8 mouse cellular contexts compared by ENCODE assay signal in the genomic region with DNA sequence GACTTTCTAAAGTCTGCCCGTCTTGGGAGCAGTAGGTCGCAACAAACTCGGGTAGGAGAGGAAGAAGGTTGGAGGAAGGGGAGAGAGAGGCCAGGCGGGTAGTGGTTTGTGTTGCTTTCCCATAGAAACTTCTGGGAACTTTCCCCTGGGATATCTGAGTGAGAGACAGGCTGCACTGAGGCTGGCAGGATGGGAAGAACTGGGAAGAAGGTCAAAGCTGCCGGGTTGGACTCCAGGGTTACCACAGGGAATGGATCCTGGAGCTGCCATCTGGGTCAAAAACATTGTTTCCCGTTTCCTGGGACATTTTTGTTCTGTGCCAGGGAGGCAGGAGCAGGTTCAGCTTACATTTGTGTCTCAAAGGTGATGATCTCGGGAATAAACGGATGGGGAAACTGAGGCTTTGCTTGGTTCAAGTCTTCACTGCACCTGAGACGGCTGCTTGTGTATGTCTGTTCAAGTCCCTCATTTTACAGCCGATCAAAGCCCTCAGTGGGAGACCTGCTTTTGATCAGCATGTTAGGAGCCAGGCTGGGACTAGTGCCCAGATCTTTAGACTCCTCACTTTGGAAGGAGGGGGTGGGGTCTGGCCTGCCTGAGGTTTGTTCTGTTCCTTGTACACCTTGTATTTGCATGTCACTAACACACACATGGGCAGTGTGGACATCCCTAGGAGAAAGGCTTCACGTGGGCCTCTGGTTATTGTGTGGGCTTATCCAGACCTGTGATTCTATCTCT. TPM values are rescaled to one million over a fixed set of nuclear protein-coding genes. Genes with fewer than 3 reads are reported as not detected.
DNase-seq lines count a peak whose midpoint lies in the region; ATAC-seq and TF ChIP-seq lines count a peak whose summit lies in the region.
"Had no signal": no experiment of that assay in that cellular context is flagged by ENCODE, and none has a peak within 500 bp of the region (broad histone marks: within the 10 kb centered on the region; RNA-seq: fewer than 3 reads in every experiment).

No protein-coding gene starts in this region.

- DNase-seq in kidney, postnatal 0 days (ENCODE audit: low spot score): no peak
- no peak for DNase-seq in kidney, adult 2 months
- no peak for DNase-seq in ovary, postnatal 36 days (ENCODE audit: low spot score)
- DNase-seq in embryo, embryonic 10 days (ENCODE audit: low spot score): no peak

- WGBS in kidney, postnatal 0 days: 38% methylated on average over 11 of the region's 11 CpGs
- WGBS in kidney, adult 2 months: 44% methylated on average over 11 of the region's 11 CpGs
- WGBS in forebrain, embryonic 12.5 days: 25% methylated on average over 11 of the region's 11 CpGs
- 42% methylated on average over 11 of the region's 11 CpGs for WGBS in intestine, embryonic 16.5 days
- 32% methylated on average over 11 of the region's 11 CpGs for WGBS in neural tube, embryonic 14.5 days

- H3K27me3 ChIP-seq in kidney, postnatal 0 days (ENCODE audit: insufficient read depth, low read length): no peaks in the 10 kb centered on the region
- H3K27me3 ChIP-seq in kidney, adult 2 months (replicated peaks; ENCODE audit: control insufficient read depth, insufficient read depth, low read length): no peaks in the 10 kb centered on the region; the same call in 1 of the 2 replicates
- peaks cover 29% of the 10 kb centered on the region for H3K27me3 ChIP-seq in forebrain, embryonic 12.5 days
- H3K27me3 ChIP-seq in intestine, embryonic 16.5 days (replicated peaks; ENCODE audit: control insufficient read depth, insufficient read depth, low read length): peaks cover 6% of the 10 kb centered on the region; the same call in 1 of the 2 replicates
- H3K27me3 ChIP-seq in neural tube, embryonic 14.5 days (ENCODE audit: control insufficient read depth, insufficient read depth, low read length): no peaks in the 10 kb centered on the region; the same call in 1 of the 2 replicates

- no peak overlapping the region for H3K27ac ChIP-seq in kidney, postnatal 0 days
- no peak overlapping the region for H3K27ac ChIP-seq in kidney, adult 2 months (ENCODE audit: insufficient read depth, low read depth, low read length)
- H3K27ac ChIP-seq in forebrain, embryonic 12.5 days: no peak overlapping the region
- no peak overlapping the region for H3K27ac ChIP-seq in intestine, embryonic 16.5 days (ENCODE audit: low read length)
- H3K27ac ChIP-seq in neural tube, embryonic 14.5 days (ENCODE audit: low read depth, low read length): no peak overlapping the region

- TF ChIP-seq POLR2A in kidney, adult 2 months (IDR thresholded peaks at IDR 0.05; ENCODE audit: low read depth, low read length): no peak

- no peaks in the 10 kb centered on the region for H3K9me3 ChIP-seq in kidney, postnatal 0 days (replicated peaks; ENCODE audit: low read length)
- H3K9me3 ChIP-seq in forebrain, embryonic 12.5 days: no peaks in the 10 kb centered on the region
- no peaks in the 10 kb centered on the region for H3K9me3 ChIP-seq in intestine, embryonic 16.5 days (ENCODE audit: control insufficient read depth, low read length)
- no peaks in the 10 kb centered on the region for H3K9me3 ChIP-seq in neural tube, embryonic 14.5 days (ENCODE audit: control insufficient read depth, low read length)

- H3K9ac ChIP-seq in kidney, postnatal 0 days (ENCODE audit: low read depth, low read length): no peak overlapping the region
- H3K9ac ChIP-seq in forebrain, embryonic 12.5 days: no peak overlapping the region
- no peak overlapping the region for H3K9ac ChIP-seq in intestine, embryonic 16.5 days (ENCODE audit: low read depth, low read length)
- H3K9ac ChIP-seq in neural tube, embryonic 14.5 days (replicated peaks; ENCODE audit: low read depth, low read length): no peak overlapping the region

- no peak for TF ChIP-seq CTCF in kidney, postnatal 0 days (IDR thresholded peaks at IDR 0.05; ENCODE audit: low read depth)
- no peak for TF ChIP-seq CTCF in kidney, adult 2 months (conservative IDR thresholded peaks at IDR 0.05; ENCODE audit: insufficient read depth, insufficient read length, low read depth, low read length)

- peaks cover 4% of the 10 kb centered on the region; the same call in 1 of the 2 replicates for H3K4me1 ChIP-seq in kidney, postnatal 0 days (replicated peaks; ENCODE audit: insufficient read depth, low read length)
- no peaks in the 10 kb centered on the region for H3K4me1 ChIP-seq in kidney, adult 2 months (ENCODE audit: control insufficient read depth, insufficient read depth, low read length)
- peaks cover 17% of the 10 kb centered on the region for H3K4me1 ChIP-seq in forebrain, embryonic 12.5 days
- peaks cover 6% of the 10 kb centered on the region for H3K4me1 ChIP-seq in intestine, embryonic 16.5 days (ENCODE audit: control insufficient read depth, insufficient read depth, low read length)
- peaks cover 4% of the 10 kb centered on the region; the same call in 1 of the 2 replicates for H3K4me1 ChIP-seq in neural tube, embryonic 14.5 days (ENCODE audit: control insufficient read depth, insufficient read depth, low read length)

- H3K4me2 ChIP-seq in kidney, postnatal 0 days (ENCODE audit: low read length): peak overlapping the region; percentile 61
- H3K4me2 ChIP-seq in forebrain, embryonic 12.5 days: peak overlapping the region; percentile 76
- peak overlapping the region; percentile 65 for H3K4me2 ChIP-seq in intestine, embryonic 16.5 days (ENCODE audit: low read depth, low read length)
- H3K4me2 ChIP-seq in neural tube, embryonic 14.5 days (ENCODE audit: low read depth, low read length): peak overlapping the region; percentile 82; the same call in 1 of the 2 replicates

- H3K4me3 ChIP-seq in kidney, postnatal 0 days (replicated peaks; ENCODE audit: low read depth, low read length): no peak overlapping the region
- no peak overlapping the region for H3K4me3 ChIP-seq in kidney, adult 2 months (ENCODE audit: insufficient read depth, low read depth, low read length)
- H3K4me3 ChIP-seq in forebrain, embryonic 12.5 days (replicated peaks): peak overlapping the region; percentile 41
- peak overlapping the region; percentile 38; the same call in 1 of the 2 replicates for H3K4me3 ChIP-seq in intestine, embryonic 16.5 days (ENCODE audit: low read length)
- peak overlapping the region; percentile 33 for H3K4me3 ChIP-seq in neural tube, embryonic 14.5 days (ENCODE audit: low read depth, low read length)

- no peak for ATAC-seq in kidney, postnatal 0 days (replicated peaks; ENCODE audit: low FRiP score, low read depth)
- no peak for ATAC-seq in forebrain, embryonic 12.5 days (ENCODE audit: low FRiP score)
- no peak for ATAC-seq in intestine, embryonic 16.5 days
- no peak for ATAC-seq in neural tube, embryonic 14.5 days (ENCODE audit: low read depth)

- no peaks in the 10 kb centered on the region for H3K36me3 ChIP-seq in kidney, postnatal 0 days (ENCODE audit: insufficient read depth, low read length)
- no peaks in the 10 kb centered on the region for H3K36me3 ChIP-seq in kidney, adult 2 months (ENCODE audit: control insufficient read depth, insufficient read depth, low read length)
- H3K36me3 ChIP-seq in forebrain, embryonic 12.5 days (replicated peaks): no peaks in the 10 kb centered on the region
- no peaks in the 10 kb centered on the region for H3K36me3 ChIP-seq in intestine, embryonic 16.5 days (ENCODE audit: control insufficient read depth, insufficient read depth, low read length)
- no peaks in the 10 kb centered on the region for H3K36me3 ChIP-seq in neural tube, embryonic 14.5 days (ENCODE audit: control insufficient read depth, insufficient read depth, low read length)

RNA-seq across cellular contexts. Expression of a gene that starts 1.3 kb away (rescaled TPM):
- polyA plus RNA-seq in kidney, postnatal 0 days (2015; fragmentation: Nextera tagmentation; extraction: Ambion mirVana): 0.63 and 0.75 TPM in 2 replicates
- 1.4 and 2.0 TPM in 2 replicates for polyA plus RNA-seq in kidney, adult 2 months (2012; rRNA removed)
- polyA plus RNA-seq in forebrain, embryonic 12.5 days (2016; fragmentation: Nextera tagmentation; extraction: Ambion mirVana): 0.14 and 0.84 TPM in 2 replicates
- polyA plus RNA-seq in intestine, embryonic 16.5 days (2015; fragmentation: Nextera tagmentation; extraction: Ambion mirVana): 0.51 and 0.88 TPM in 2 replicates
- 0.66 and 0.77 TPM in 2 replicates for polyA plus RNA-seq in neural tube, embryonic 14.5 days (2014; fragmentation: Nextera tagmentation; extraction: Ambion mirVana)

RNA-seq across cellular contexts. Expression of a gene that starts 11.0 kb away (rescaled TPM):
- polyA plus RNA-seq in kidney, postnatal 0 days (2015; fragmentation: Nextera tagmentation; extraction: Ambion mirVana): not detected in 2 replicates
- polyA plus RNA-seq in kidney, adult 2 months (2012; rRNA removed): not detected in 2 replicates
- 0.33 TPM in 1 of 2 replicates, not detected in the other for polyA plus RNA-seq in forebrain, embryonic 12.5 days (2016; fragmentation: Nextera tagmentation; extraction: Ambion mirVana)
- polyA plus RNA-seq in intestine, embryonic 16.5 days (2015; fragmentation: Nextera tagmentation; extraction: Ambion mirVana): not detected in 2 replicates
- polyA plus RNA-seq in neural tube, embryonic 14.5 days (2014; fragmentation: Nextera tagmentation; extraction: Ambion mirVana): 0.13 and 0.18 TPM in 2 replicates
- polyA plus RNA-seq: large intestine, adult 2 months had no signal

Comparison
In these comparisons a context has a peak if more than half of its experiments do, and no peak if none do; other contexts are left out.
1. H3K4me3 ChIP-seq: peak in forebrain, embryonic 12.5 days (single experiment), intestine, embryonic 16.5 days (single experiment) and neural tube, embryonic 14.5 days (single experiment); none in kidney, postnatal 0 days (single experiment) and kidney, adult 2 months (single experiment).
2. Peak in every context shown above with its lines, with median percentiles within 50 percentile points of each other: H3K4me2 ChIP-seq.